Mouse (Mus musculus) intestine, postnatal 0 days (tissue): ENCODE measurements around the gene Lrrfip2. TPM values are rescaled to one million over a fixed set of nuclear protein-coding genes. Genes with fewer than 3 reads are reported as not detected.

Experiments used
- ATAC-seq: fragments of 200-750 bp; cut with Nextera tagmentation; 2 replicates; pipeline ENCODE4 v1.8.0; 2017; ENCODE audit warnings: mild to moderate bottlenecking, moderate TSS enrichment, moderate library complexity
- H3K27ac ChIP-seq: fragments of 300-500 bp; sonication (generic); 2 replicates; pipeline ENCODE4 v1.5.1; 2014; ENCODE audit warnings: mild to moderate bottlenecking, low read depth, low read length, moderate library complexity
- H3K27me3 ChIP-seq: fragments of 300-500 bp; sonication (generic); replicated peaks from 2 replicates; pipeline ENCODE4 v1.6.1; 2014; ENCODE audit warnings: low read length, mixed read lengths; ENCODE audit not compliant: control insufficient read depth, insufficient read depth
- H3K36me3 ChIP-seq: fragments of 300-500 bp; sonication (generic); 2 replicates; pipeline ENCODE4 v1.6.1; 2014; ENCODE audit warnings: mild to moderate bottlenecking, moderate library complexity; ENCODE audit not compliant: control insufficient read depth, insufficient read depth
- H3K4me1 ChIP-seq: fragments of 300-500 bp; sonication (generic); replicated peaks from 2 replicates; pipeline ENCODE4 v1.6.1; 2014; ENCODE audit warnings: antibody characterized with exemption, low read length, mixed read lengths; ENCODE audit not compliant: control insufficient read depth, insufficient read depth
- H3K4me2 ChIP-seq: fragments of 300-500 bp; sonication (generic); replicated peaks from 2 replicates; pipeline ENCODE4 v1.6.1; 2014; ENCODE audit warnings: low read depth, mild to moderate bottlenecking, moderate library complexity
- H3K4me3 ChIP-seq: fragments of 300-500 bp; sonication (generic); 2 replicates; pipeline ENCODE4 v1.5.1; 2014; ENCODE audit warnings: low read depth, low read length
- H3K9ac ChIP-seq: fragments of 300-500 bp; sonication (generic); 2 replicates; pipeline ENCODE4 v1.6.1; 2014; ENCODE audit warnings: mild to moderate bottlenecking, low read depth, low read length
- H3K9me3 ChIP-seq: fragments of 300-500 bp; sonication (generic); 2 replicates; pipeline ENCODE4 v1.6.1; 2016; ENCODE audit warnings: mixed run types; ENCODE audit not compliant: control insufficient read depth
- CTCF ChIP-seq: sonication (generic); IDR thresholded peaks from 2 replicates; pipeline ENCODE4 v1.5.1; 2016; ENCODE audit warnings: low read depth, mild to moderate bottlenecking, control low read depth, antibody characterized with exemption, moderate library complexity
- WGBS: fragments of 180-500 bp; shearing (Covaris S2); extraction: QIAGEN DNeasy Blood & Tissue Kit; methylation state at CpG from one replicate; pipeline ENCODE4 v1.1.7; 2014; 5-methylcytosine and 5-hydroxymethylcytosine counted together
- polyA plus RNA-seq: library from polyadenylated mRNA; unstranded; fragments of >200 nt; fragmentation: Nextera tagmentation; extraction: Ambion mirVana; gene quantifications from 2 replicates; pipeline ENCODE4 v1.2.1, GENCODE M21; 2015

Gene Lrrfip2
- polyA plus RNA-seq, 1 experiment from 2014 or later = 45.1 TPM

DNA sequence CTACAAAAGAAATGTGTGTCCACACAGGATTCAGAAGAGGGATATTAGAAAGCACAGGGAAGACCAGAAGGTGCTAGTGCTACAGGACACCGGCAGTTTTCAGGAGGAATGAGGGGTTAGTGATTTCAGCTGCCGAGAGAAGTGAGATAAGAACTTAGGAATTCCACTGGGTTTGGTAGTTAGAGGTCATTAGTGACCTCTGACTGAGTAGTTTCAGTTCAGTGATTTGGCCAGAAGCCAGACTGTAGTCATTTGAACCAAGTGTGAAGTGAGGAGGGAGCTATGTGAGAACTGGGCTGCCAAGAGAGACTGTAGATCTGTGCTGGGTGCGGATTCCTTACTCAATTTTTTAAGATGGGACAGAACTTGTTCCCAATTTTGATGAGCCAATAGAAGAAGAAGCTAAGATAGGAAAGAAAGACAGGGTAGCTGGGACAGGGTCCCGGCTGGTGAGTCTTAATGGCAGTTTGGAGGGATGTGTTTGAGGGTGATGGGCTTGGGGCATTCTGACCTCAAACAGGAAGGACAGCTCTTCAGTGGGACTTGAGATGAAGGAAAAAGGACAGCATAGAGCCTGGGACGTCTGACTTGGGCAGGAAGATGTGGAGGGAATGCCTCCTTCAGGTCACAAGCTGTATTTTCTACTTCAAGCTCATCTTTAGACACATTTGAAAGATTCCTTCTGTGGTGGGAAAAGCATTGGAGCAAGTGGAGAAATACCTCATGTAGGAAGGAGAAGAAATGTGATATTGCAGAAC lies 32.0 kb downstream of the Lrrfip2 start:
- Histone ChIP-seq H3K27me3 (no peaks in the 10 kb centered on the region), H3K4me3 (no peak overlapping the region), H3K27ac (peak overlapping the region; percentile 29; the same call in 1 of the 2 replicates), H3K9ac (no peak overlapping the region), H3K4me2 (0 out of 2 replicates have a peak overlapping the region, but pooled peaks have one; percentile 21), H3K4me1 (peaks cover 13% of the 10 kb centered on the region), H3K9me3 (no peaks in the 10 kb centered on the region), H3K36me3 (no peaks in the 10 kb centered on the region)
- peak; percentile 52 for TF ChIP-seq CTCF
- 43% methylated on average over 5 of the region's 5 CpGs for WGBS
- ATAC-seq = peak; percentile 71

GRCm38 (mm10) chr9:111152314-111152897 lies 35.0 kb downstream of the Lrrfip2 start:
- Histone ChIP-seq H3K4me3 (no peak overlapping the region), H3K9ac (no peak overlapping the region), H3K9me3 (no peaks in the 10 kb centered on the region), H3K27me3 (no peaks in the 10 kb centered on the region), H3K36me3 (no peaks in the 10 kb centered on the region), H3K4me1 (peaks cover 10% of the 10 kb centered on the region), H3K4me2 (no peak overlapping the region), H3K27ac (no peak overlapping the region)
- no peak for TF ChIP-seq CTCF
- WGBS = 64% methylated on average over 2 of the region's 2 CpGs
- no peak for ATAC-seq

GRCm38 (mm10) chr9:111153026-111153425 lies 35.6 kb downstream of the Lrrfip2 start:
- Histone ChIP-seq H3K36me3 (no peaks in the 10 kb centered on the region), H3K9ac (no peak overlapping the region), H3K27ac (no peak overlapping the region), H3K27me3 (no peaks in the 10 kb centered on the region), H3K4me3 (no peak overlapping the region), H3K4me1 (peaks cover 10% of the 10 kb centered on the region), H3K9me3 (no peaks in the 10 kb centered on the region), H3K4me2 (no peak overlapping the region)
- TF ChIP-seq CTCF = no peak
- WGBS = 94% methylated on average over 3 of the region's 3 CpGs
- no peak for ATAC-seq

- Histone ChIP-seq H3K27me3 (no peaks in the 10 kb centered on the region), H3K27ac (no peak overlapping the region), H3K4me2 (no peak overlapping the region), H3K9me3 (no peaks in the 10 kb centered on the region), H3K36me3 (no peaks in the 10 kb centered on the region), H3K9ac (no peak overlapping the region), H3K4me3 (no peak overlapping the region), H3K4me1 (no peaks in the 10 kb centered on the region)
- ATAC-seq = no peak
- TF ChIP-seq CTCF = peak; percentile 38
- 85% methylated on average over 11 of the region's 11 CpGs for WGBS
Observed at GRCm38 (mm10) chr9:111155764-111156458, 38.5 kb downstream of the Lrrfip2 start.

- no peak overlapping the region for H3K27ac ChIP-seq
- H3K4me3 ChIP-seq = no peak overlapping the region
- no peaks in the 10 kb centered on the region for H3K9me3 ChIP-seq
- no peak for ATAC-seq
- H3K9ac ChIP-seq = no peak overlapping the region
- H3K27me3 ChIP-seq = no peaks in the 10 kb centered on the region
- H3K4me1 ChIP-seq = no peaks in the 10 kb centered on the region
- WGBS = 96% methylated on average over 1 of the region's 1 CpGs
- no peak for TF ChIP-seq CTCF
- peaks cover 7% of the 10 kb centered on the region for H3K36me3 ChIP-seq
- H3K4me2 ChIP-seq = no peak overlapping the region
Observed at GRCm38 (mm10) chr9:111159562-111159961, 42.2 kb downstream of the Lrrfip2 start.

GRCm38 (mm10) chr9:111161213-111161612 lies 43.8 kb downstream of the Lrrfip2 start:
- H3K36me3 ChIP-seq = peaks cover 7% of the 10 kb centered on the region
- TF ChIP-seq CTCF = no peak

More at GRCm38 (mm10) chr9:111161213-111161612, 43.8 kb downstream of the Lrrfip2 start:
- Histone ChIP-seq H3K4me1 (no peaks in the 10 kb centered on the region), H3K27me3 (no peaks in the 10 kb centered on the region), H3K27ac (no peak overlapping the region), H3K9me3 (no peaks in the 10 kb centered on the region), H3K4me3 (no peak overlapping the region), H3K9ac (no peak overlapping the region), H3K4me2 (no peak overlapping the region)
- 80% methylated on average over 14 of the region's 14 CpGs for WGBS
- no peak for ATAC-seq
